Mouse (Mus musculus) fat pad, adult 2 months (tissue): ENCODE data around the gene Zfp131.

ENCODE experiments used
- DNase-seq: peaks from one replicate; pipeline ENCODE4 v3.0.0-alpha.2; 2011; ENCODE audit warnings: low read depth, low spot score; ENCODE audit errors: extremely low read depth

Gene Zfp131

GRCm38 (mm10) chr13:119755141-119755547 lies 35.5 kb downstream of the Zfp131 start:
- no peak for DNase-seq

GRCm38 (mm10) chr13:119754635-119755020 lies 36.1 kb downstream of the Zfp131 start:
- no peak for DNase-seq

GRCm38 (mm10) chr13:119753859-119754634 lies 36.6 kb downstream of the Zfp131 start:
- no peak for DNase-seq

- DNase-seq, result no peak
Measured at GRCm38 (mm10) chr13:119746930-119747329, 43.8 kb downstream of the Zfp131 start.

DNA sequence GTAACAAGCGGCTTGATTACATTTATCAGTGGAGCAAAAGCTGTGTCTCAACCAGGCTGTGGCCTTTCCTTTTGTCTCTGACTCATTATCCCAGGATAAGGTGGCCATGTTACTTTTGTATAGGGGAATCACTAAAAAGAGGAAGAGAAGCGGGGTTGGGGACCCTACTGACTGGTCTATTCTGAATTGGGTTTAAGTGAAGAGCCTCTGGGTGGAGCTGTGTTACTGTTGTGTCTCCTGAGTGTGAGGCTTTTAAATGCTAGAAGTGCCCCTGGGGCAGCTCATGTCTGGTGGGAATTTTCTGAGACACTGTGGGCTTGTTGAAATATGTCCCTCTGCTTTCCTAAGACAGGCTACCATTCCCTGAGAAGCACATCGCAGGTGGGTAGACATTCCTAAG lies 47.2 kb downstream of the Zfp131 start:
- DNase-seq, result no peak

GRCm38 (mm10) chr13:119742711-119743415 lies 47.8 kb downstream of the Zfp131 start:
- DNase-seq, result no peak

DNA sequence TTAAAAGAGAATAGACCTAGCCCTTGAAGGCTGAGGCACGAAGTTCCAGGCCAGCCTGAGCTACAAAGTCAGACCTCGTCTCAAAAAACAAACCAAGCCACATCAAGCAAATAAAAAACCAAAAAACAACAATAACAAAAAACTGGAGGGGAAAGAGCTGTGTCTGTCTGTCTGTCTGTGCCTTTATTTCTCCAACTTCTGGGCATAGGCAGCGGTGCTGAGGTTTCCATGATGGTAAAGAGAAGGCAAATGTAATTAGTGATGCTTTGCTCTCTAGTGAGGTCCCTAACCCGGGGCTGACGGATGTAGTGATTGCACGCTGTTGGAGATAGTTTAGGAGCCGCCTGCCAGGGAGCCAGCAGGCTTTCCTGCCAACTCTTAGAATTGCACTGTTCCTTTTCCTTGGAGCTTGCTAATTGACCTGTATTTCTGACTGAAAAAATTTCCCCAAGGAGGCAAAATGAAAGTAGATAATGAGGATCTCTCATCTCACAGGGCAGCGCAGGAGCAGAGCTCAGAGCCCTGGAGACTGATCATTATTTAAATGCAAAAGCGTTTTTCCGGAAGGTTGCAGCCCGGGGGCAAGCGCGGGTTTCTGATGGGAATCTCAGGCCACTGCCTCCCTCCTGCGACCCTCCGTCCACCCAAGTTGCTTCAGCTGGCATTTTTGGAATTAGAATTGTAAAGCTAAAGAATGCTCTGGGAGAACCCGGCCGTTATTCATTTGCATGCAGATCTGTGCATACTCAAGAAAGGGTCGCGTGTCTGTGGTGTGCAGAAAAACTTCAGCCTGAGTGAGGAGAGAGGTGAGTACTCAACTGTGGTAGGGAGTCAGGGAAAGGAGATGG lies 49.1 kb downstream of the Zfp131 start:
- DNase-seq, result no peak

DNA sequence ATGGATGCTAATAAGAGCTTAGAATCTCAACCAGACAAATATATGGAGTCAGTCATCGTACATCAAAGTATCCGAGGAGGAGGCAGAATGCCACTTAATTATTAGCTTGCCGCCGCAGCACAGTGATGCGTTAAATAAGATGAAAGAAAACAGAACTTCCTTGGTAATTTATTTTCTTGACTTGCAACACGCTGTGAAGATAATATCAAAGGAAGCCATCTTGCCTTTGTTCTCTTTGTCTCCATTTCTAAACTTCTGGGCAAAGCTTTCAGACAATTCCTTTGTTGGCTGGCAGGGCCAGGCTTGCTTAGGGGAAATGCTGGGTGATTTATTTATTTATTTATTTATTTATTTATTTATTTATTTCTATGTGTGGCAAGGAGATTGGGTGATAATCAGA lies 59.2 kb downstream of the Zfp131 start:
- DNase-seq, result no peak

DNA sequence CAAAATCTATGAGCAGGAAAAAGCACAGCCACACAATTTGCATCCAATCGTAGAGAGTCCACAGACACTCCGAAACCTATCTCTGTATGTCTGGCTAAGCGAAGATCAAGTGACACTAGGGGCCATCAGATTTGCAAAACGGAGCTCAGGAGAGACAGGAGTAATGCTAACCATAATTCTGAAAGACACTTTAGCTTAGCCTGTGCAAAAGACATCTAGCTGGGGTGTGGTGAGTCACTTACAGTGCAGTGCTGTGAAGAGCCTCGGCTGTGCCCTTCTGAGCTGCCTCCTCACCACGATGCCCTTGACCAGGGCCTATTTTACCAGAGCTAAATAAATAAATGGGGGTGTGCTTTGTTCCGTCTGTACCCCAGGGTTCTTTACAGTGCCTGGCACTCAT lies 61.3 kb downstream of the Zfp131 start:
- no peak for DNase-seq

DNA sequence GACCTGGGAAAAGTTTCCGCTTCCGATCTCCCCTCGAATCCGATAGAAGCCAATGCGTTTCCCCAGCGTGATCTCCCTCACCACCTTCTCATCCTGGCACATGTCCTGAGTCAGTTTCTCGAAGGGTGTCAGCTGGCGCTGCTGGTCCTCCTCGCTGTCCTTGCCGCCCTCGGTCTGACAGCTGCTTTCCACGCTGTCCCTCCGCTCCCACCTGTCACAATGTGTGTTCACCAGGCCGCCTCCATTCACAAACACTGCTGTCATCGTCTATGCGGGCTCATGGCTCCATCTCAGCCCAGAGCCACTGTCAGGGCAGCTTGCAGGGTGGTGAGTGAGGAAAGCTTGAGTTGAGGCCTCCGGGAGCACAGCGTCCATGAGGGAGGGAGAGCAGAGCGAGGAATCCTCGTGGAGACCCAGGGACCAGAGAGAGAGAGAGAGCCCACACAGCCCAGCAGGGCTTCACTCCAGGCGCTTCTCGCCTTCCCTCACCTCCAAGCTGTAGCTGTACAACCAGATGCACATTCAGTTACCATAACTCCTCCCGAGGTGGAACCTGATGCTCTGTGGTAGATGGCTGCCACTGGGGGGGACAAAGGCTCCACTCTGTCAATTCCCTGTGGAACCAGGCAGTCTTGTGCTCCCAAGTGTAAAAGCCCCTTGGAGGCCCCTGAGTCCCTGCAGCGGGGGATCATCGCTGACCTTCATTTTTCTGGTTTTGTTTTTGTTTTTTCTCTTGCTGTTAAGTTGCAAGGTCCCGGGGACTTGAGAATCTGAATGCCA lies 62.9 kb downstream of the Zfp131 start:
- DNase-seq, result no peak

- DNase-seq, result no peak
Measured at GRCm38 (mm10) chr13:119724541-119724940, 66.1 kb downstream of the Zfp131 start.

DNA sequence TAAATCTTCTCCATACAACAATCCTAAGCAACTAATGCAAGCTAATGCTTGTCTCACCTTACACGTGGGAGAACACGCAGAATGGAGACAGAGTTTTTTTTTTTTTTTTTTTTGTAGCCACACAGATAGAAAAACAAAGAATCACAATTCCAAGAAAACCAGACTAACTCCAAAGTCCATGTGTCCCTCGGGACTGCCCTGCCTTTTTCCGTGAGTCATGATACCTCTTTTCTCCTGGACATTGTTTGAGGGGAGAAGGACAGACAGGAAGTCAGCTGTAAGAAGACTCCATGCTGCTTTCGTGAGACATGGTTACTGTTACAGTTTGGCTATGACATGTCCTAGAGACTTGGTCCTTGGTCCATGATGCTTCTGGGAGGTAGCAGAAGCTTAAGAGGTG lies 67.3 kb downstream of the Zfp131 start:
- DNase-seq, result no peak

DNA sequence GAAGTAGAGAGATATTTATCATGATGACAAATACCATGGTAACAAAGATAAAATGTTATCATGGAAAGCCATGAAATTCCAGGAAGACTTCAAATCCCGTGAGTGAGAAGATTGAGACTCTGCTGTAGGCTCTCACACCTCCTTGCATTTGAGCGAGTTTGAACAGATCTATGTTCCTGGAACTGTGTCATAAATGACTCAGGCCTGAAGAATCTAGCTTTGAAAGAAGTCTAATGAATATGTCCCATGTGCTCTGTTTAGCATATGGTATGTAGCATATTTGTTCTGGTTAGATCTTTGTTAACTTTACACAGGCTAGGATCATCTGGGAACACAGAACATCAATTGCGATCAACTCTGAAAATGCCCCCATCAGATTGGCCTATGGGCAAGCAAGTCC lies 68.2 kb downstream of the Zfp131 start:
- no peak for DNase-seq

DNA sequence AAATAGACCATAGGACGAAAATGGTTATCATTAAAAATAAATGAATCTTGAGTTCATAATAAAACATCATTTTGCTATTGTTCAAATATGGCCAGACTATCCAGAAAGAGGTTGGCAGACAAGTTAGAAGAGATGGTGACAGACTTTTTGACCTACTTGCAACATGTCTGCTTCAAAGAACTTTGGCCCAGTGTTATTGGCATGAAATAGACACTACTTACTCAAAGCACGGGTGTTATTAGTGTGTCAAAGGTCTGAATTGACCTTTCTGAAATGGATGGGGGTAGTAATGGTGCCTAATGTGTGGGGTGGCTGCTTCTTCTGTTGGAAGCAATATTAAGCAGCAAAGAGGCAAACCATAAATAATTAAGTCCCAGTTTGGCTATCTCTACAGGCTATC lies 74.6 kb downstream of the Zfp131 start:
- no peak for DNase-seq
